Mouse (Mus musculus) A20 (cell line): Measurements from ENCODE around the gene Zfp229.
"Not testable (repeated sequence)": the region's sequence is repeated elsewhere in the genome, so short reads cannot be mapped to it uniquely, and the experiment has no call there.

Experiments
- DNase-seq: peaks from one replicate; pipeline ENCODE4 v3.0.0-alpha.2; 2011; ENCODE audit warnings: low read depth, low spot score

Zfp229 gene

GRCm38 (mm10) chr17:21730495-21730894 lies at the start of gene Zfp229:
Zfp229 (plus strand) TSS chr17:21730795.
- DNase-seq: not testable (repeated sequence)

GRCm38 (mm10) chr17:21691560-21691959 lies 39.0 kb upstream of the Zfp229 start, which contains the start of gene Gm10226:
Gm10226 (plus strand) TSS chr17:21691860.
- no peak for DNase-seq

DNA sequence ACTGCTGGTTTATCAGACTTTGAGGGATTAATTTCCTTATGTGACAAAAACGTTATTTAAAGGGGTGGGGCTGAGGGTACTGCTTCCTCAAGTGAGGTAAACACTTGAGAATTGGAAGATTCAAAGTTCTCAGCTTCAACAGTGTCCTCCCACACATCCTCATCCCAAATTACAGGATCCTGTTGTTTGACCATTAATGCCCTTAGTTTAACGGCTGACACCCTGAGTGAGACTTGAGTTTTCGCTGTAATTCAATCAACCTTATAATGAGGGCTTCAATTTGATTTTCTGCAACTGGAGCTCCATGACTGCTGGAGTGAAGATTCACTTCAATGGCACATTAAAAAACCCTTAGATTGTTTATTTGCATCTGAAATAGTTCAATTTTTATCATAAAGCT lies 37.3 kb upstream of the Zfp229 start:
- no peak for DNase-seq

GRCm38 (mm10) chr17:21696073-21696472 lies 34.5 kb upstream of the Zfp229 start:
- no peak for DNase-seq

DNA sequence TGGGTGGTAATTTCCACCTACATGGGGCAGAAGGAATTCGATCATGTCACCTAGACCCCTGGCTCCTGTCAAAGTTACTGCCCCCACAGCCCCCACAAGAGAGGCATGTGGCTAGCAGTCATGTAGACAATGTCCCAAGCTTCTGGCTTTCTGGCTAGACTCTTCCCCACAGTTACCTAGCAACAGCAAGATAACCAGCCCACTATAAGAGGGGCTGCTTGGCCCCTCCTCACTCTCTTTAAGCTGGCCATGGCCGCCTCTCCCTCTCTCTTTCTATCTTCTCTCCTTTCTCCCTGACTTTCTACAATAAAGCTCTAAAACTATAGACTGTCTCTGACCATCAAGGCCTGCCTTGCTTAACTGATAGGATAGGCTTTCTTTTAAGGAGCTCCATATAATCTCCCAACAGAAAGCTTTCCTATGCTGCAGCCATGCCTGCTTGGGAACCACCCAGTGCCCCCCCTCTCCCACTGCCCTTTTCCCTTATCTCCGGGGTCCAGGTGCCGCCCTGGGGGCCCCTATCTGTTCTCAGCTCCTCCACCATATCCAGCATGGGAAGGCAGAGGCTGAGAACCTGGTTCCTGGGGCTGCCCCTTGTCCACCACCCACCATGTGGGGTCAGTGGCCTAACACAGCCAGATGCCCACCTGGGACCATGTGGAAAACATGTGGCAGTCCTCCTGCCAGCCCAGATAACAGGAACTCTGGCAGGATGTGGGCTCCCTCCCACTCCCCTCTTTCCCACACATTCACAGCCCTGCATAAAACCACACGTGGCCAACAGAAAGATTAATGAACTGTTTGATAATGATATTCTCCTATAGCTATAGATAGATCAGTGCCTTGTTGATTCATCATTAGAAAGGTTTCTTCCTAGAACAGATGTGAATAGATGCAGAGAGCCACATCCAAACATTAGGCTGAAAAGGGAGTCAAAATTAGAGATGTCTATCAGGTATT lies 28.0 kb upstream of the Zfp229 start:
- DNase-seq: no peak

GRCm38 (mm10) chr17:21703414-21703813 lies 27.2 kb upstream of the Zfp229 start:
- no peak for DNase-seq

- DNase-seq: peak; percentile 92
Observed at GRCm38 (mm10) chr17:21707343-21707996, 23.1 kb upstream of the Zfp229 start, which contains the start of gene Zfp760. Zfp760 (plus strand) TSS chr17:21707741.

- peak; percentile 33 for DNase-seq
Observed at GRCm38 (mm10) chr17:21708401-21708800, 22.2 kb upstream of the Zfp229 start.

GRCm38 (mm10) chr17:21733049-21733448 lies 2.5 kb downstream of the Zfp229 start:
- DNase-seq: no peak

- DNase-seq: peak; percentile 90
Observed at GRCm38 (mm10) chr17:21733529-21734031, 3.0 kb downstream of the Zfp229 start.

- no peak for DNase-seq
Observed at GRCm38 (mm10) chr17:21752791-21753190, 22.2 kb downstream of the Zfp229 start.

- no peak for DNase-seq
Observed at GRCm38 (mm10) chr17:21753342-21754208, 23.0 kb downstream of the Zfp229 start.

DNA sequence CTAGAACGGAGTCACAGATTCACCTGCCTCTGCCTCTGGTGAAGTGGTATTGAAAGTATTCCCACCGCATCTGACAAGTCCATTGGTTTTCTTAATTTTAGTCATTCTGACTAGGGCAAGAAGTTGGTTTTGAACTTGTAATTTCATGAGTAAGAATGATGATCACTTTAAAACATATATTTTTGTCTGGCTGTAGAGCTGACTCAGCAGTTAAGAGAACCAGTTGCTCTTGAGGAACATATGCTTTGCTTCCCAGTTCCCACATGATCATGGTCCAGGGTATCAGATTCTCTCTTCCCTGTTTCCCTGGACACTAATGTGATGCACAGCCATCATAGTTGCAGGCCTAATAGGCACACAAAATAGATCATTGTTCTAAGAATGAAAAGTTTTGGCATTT lies 39.7 kb downstream of the Zfp229 start:
- no peak for DNase-seq

GRCm38 (mm10) chr17:21792256-21792655 lies 61.7 kb downstream of the Zfp229 start:
- no peak for DNase-seq

GRCm38 (mm10) chr17:21801373-21801772 lies 70.8 kb downstream of the Zfp229 start:
- peak; percentile 22 for DNase-seq
